Mouse (Mus musculus) granulocyte monocyte progenitor cell, adult 5-6 weeks (primary cell): ENCODE results near the gene Ptgs1. TPM values are rescaled to one million over a fixed set of nuclear protein-coding genes. Genes with fewer than 3 reads are reported as not detected.
"Not testable (repeated sequence)": the region's sequence is repeated elsewhere in the genome, so short reads cannot be mapped to it uniquely, and the experiment has no call there.

ENCODE experiments used
- ATAC-seq: replicated peaks from 2 replicates; pipeline ENCODE4 v1.8.0; 2016; ENCODE audit warnings: mild to moderate bottlenecking, moderate TSS enrichment, inconsistent platforms; ENCODE audit not compliant: poor library complexity, severe bottlenecking
- total RNA-seq, 2 experiments: library from RNA; stranded (forward) in 1 of 2; stranded (reverse) in 1 of 2; fragments of 200-712, 200-1000 nt in 1 of 2; fragments of >200 nt in 1 of 2; fragmentation: Nextera tagmentation in 1 of 2; gene quantifications; 2 replicates each; pipeline ENCODE4 v1.2.3; 2014 to 2017

Gene Ptgs1
- 20.8 and 21.8 TPM in 2 replicates for total RNA-seq (2014; fragmentation: Nextera tagmentation)
- total RNA-seq (2017), result 30.5 and 31.0 TPM in 2 replicates

DNA sequence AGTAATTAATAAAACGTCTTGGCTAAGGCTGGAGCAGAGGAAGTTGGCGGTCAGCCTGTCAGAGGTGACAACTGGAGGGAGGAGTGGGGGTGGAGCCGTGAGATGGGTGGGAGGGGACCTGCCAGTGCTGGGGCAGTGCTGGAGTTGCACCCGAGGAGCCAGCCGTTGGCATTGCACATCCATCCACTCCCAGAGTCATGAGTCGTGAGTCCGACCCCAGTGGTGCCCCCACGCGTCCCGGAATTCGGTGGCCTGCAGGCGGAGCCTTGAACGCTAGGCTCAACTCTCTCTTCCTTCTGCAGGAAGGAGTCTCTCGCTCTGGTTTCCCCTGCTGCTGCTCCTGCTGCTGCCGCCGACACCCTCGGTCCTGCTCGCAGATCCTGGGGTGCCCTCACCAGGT, at the start of gene Ptgs1:
Gene Ptgs1, plus strand, starts transcription at position 61 of the 400 bp plus-strand sequence.
- ATAC-seq, result peak; percentile 87

DNA sequence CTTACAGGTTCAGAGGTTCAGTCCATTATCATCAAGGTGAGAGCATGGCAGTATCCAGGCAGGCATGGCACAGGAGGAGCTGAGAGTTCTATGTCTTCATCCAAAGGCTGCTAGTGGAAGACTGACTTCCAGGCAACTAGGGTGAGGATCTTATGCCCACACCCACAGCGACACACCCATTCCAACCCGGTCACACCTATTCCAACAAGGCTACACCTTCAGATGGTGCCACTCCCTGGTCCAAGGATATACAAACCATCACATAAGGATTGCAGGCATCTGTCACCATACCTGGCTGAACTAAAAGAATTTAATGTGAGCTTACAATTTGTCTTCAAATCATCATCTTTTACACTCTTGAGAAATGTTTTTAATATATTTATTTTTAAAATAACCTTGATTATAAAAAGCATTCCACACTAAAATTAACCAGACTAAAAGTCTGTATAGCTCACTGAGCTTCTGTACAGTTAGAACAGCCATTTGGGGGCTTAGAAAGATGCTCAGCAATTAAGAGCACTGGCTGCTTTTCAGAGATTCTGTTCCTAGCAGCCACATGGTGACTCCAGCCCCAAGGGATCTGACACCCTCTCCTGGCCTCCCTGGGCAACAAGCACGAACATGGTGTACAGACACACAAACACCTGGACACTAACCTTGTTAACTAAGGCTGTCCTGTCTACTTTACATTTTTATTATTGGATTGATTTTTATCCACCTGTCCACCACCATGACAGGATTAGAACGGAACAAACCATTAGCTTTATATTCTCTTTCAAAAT, 48.4 kb upstream of the Ptgs1 start:
- not testable (repeated sequence) for ATAC-seq

DNA sequence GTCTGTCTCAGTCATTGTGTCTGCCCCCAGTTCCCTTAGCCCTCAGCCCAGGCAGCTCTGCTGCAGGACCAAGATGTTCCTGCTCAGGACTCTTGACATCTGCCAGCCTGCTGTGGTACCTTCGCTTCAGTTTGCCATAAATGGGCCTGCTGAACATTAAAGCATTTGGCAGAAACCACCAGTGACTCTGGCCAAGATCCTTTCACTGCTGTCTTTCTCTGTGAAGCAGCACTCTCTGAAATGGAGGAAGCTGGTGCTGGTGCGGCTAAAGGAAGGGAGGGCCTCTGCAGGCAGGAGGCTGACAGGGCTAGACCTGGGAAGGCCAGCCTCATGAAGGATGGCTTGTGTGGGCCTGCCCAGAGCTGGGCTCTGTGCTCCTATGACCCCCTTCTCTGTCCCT, 46.9 kb upstream of the Ptgs1 start:
- no peak for ATAC-seq

GRCm38 (mm10) chr2:36184192-36184591, 46.0 kb upstream of the Ptgs1 start:
- ATAC-seq, result no peak

DNA sequence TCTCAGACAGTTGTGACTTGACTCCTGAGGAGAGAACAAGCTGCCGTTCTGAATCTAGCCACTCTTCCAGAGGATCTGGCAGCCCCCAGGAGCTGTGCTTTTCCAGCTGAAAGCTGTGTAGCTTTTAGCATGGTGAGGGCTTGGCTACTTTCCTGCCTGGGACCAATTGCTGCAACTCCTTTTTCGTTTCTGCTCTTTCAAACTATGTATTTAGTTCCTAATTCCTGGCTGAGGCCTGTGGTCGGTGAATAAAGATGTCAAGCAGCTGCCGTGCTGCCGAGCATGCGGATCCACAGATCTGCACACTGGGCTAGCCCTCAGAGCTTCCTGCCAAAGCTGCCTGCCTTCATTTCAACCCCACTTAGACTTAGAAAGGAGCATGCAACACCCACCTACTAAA, 45.4 kb upstream of the Ptgs1 start:
- ATAC-seq, result no peak

DNA sequence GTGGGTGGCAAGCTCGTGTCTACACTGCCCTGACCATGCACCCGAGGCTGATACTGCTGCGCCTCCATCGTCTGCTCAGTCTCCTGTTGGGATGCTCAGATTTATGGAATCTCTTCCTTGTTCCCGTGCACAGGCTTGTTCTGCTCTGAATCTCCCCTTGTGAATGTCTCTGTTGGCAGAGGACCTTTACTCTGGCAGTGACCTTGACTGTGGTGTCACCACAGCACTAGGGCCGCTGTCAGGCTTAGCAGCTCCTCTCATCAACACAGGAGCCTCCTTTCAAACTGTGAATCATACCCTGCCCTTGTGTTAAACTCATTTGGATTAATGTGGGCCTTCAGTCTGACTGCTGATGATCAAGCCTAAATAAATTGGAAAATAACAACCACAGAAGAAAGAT, 41.0 kb upstream of the Ptgs1 start:
- ATAC-seq, result not testable (repeated sequence)

DNA sequence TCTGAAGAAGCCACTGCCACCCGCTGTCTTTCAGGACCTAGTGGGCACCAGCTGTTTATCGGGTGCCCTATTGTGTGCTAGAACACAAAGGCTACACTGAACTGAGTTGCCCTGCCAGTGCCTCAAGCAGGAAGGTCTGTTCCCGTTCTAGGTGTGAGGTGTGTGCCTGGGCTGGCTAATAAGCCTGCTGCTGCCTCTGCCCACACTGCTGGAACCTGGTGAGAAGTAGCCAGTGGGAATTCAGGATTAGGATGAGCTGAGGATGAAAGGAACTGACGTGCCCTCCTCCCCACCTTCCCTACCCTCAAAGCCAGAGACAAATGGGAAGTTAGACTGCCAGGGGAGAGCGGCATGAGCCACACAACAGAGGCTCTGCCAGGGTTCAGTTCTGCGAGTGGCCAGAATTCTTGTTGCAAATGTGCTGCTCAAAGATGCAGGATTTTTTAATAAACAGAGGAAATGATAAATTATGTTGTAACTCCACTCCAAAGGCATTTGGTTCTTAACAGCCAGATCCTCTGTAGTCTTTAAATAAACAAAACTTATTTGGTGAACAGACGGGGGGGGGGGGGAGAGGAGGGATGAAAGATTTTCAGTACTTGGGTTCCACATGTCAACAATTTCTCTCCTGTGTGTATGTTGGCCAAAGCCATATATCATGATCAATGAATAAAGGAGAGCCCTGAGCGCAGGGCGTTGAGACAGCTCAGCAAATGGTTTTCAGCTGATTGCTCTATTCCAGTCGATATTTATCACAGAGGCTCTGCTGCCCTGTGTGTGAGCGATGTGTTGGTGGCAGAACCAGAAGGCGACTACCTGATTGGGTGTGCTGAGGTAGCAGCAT, 38.9 kb upstream of the Ptgs1 start:
- ATAC-seq, result no peak

- no peak for ATAC-seq
Observed at GRCm38 (mm10) chr2:36197021-36197420, 33.2 kb upstream of the Ptgs1 start.

DNA sequence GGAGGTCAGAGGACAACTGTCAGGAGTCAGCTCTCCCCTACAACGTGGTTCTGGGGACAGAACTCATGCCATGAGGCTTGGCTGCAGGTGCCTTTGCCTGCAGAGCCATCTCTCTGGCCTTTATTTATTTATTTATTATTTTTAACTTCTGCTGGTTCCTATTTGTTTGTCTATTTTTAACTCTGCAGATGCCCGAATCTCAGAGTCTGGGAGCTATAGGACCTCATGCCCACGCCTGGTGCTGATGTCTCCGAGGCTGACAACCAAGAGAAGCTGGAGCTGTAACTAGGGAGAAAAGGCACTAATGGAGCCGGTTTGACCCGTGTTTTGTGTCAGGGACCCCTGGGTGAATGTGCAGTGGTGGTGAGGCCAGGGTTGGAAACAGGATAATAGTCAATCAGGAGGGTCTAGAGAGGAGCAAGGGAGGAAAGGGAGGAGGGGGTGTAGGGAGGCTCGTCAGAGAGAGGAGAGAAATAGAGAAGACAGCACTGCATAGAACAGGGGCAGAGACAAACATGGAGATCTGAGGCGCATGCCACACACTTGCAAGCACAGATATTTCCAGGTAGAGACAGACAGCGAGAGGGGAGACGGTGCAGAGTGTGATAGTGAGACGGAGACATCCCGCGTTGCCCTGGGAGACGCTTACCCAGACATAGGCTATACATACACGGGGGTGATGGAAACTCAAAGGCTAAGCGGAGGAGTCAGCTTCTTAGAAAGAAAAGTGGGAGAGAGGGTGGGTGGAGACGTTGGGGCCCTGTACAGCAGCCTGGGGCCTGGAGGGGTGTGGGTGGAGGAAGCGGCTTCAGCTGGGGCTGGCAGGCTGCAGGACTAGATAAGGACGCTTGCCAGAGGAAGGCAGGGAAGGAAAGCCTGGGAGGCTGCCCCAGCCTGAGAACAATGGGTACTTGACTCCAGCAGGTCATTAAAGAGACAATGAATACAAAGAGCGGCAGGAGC, 32.0 kb upstream of the Ptgs1 start:
- no peak for ATAC-seq

- ATAC-seq, result no peak
Observed at GRCm38 (mm10) chr2:36198882-36199262, 31.4 kb upstream of the Ptgs1 start.

DNA sequence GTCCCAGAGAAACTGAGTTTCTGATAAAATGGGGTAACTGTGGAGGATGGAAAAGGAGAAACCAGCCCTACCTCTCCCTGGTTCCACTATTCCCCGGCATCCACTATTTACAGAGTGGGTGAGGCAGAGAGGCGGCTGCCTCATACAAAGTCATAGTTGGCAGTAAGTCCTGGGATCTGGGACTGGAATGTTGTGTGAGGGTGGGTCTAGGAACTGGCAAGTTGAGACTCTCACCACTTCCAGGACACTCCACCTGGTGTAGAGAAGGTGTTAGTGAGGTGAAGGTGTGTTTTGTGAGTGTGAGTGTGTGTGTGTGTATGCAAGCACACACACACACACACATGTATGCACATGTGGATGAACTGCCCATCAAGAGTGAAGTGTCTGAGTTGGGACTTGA, 29.4 kb upstream of the Ptgs1 start:
- no peak for ATAC-seq

- ATAC-seq, result 0 out of 2 replicates have a peak, but pooled peaks have one; percentile 11
Observed at GRCm38 (mm10) chr2:36201756-36202610, 28.2 kb upstream of the Ptgs1 start.

- ATAC-seq, result no peak
Observed at GRCm38 (mm10) chr2:36202611-36202880, 27.7 kb upstream of the Ptgs1 start.

DNA sequence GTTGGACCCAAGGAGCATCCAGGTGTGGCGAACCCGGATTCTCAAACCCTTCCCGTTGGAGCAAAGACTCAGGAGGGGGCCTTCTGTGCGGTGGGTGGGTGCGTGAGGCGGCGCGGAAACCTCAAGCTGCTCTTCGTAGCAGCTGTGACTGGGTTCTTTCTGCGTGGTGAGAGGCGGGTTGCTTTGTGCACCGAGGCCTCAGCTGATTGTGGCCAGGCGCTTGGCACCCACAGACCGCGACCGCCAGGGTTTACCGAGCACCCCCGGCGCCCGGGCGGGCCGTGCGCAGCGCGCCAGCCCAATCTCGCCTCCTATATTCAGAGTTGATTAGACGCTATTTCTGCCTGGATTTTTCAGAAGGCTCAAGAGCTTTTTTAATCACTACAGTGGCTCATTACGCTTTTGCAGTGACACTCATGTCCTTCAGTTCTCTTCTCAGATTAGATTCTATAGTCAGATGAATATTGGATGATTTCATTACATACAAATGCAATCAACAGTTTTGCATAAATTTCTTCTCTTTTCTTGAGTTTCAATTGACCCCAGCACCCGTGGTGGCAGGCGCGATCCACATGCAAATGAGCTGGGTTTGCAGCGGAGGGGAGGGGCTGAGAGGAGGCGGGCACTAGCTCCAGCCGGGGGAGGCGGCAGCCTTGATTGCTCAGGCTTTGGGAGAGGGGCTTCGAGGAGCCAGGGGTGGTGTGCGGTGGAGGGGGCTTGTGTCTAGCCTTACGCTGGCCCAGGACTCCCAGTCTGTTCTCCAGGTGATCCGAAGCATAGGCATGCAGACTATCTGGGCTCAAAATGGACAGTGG, 27.0 kb upstream of the Ptgs1 start:
- ATAC-seq, result peak; percentile 76

DNA sequence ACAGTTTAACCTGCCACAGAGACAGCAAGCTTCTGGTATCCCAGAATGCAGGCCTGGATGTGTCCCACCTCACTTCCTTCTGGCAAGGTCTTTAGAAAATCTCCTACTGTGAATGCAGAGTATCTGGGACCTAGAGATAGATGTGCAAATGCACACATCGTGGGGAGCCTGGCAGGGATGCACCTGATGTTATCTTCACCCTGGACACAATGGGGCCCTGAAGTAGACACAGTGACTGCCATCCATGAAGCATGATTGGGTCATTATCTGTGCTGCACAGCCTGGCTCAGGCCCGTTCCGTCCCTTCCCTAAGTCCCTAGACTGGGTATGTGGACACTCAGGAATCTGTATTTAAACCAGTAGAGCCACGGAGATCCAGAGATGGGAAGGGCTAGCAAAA, 25.6 kb upstream of the Ptgs1 start:
- no peak for ATAC-seq

DNA sequence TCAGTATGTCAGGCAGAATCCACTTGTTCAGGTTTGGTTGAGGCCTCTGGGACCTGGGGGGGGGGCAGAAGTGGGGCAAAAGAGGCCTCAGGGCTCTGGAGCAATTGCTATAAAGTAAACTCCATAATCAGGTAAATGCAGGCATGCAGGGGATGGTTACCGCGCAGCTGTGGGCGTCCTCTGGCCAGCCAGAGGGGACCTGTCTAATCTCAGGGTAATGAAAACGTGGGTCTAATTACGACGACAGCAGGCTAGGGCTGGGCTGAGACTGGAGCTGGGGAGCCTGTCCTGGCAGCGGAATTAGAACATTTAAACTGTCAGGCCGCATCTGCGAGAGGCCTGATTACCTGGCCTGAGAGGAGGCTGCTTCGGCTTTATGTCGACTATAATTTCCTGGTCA, 23.2 kb upstream of the Ptgs1 start:
- no peak for ATAC-seq

- peak; percentile 42 for ATAC-seq
Observed at GRCm38 (mm10) chr2:36210796-36211195, 19.4 kb upstream of the Ptgs1 start.

DNA sequence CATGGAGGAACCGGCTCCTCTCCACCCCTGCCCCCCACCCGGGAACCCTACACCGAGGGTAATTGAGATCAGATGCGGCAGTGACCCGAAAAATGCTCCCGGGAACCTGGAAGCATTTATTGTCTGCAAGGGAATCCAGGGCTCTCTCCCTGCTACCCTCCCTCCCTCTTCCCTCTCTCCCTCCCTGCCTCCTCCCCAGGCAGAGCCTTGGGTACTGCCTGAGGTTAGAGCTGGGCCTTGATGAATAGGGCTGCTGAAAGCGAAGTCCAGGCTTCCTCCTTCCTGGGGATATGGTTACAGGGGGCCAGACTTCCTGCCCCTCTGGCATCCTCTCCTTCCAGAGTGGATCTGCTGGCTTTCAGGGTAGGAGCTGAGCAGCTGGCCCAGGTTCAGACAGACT, 18.4 kb upstream of the Ptgs1 start:
- no peak for ATAC-seq

- no peak for ATAC-seq
Observed at GRCm38 (mm10) chr2:36213108-36213507, 17.1 kb upstream of the Ptgs1 start.
